Mouse (Mus musculus) kidney, adult 11 months (tissue): Measurements from ENCODE around the gene Six4.
"Not testable (repeated sequence)": the region's sequence is repeated elsewhere in the genome, so short reads cannot be mapped to it uniquely, and the experiment has no call there.

ENCODE experiments used
- DNase-seq: peaks from one replicate; pipeline ENCODE4 v3.0.0; 2022

The Six4 gene

GRCm38 (mm10) chr12:73113196-73113595 lies at the start of gene Six4:
Gene Six4 (minus strand): TSS chr12:73113456.
- peak; percentile 88 for DNase-seq

- DNase-seq, result peak; percentile 20
These were observed 49.3 kb upstream of the Six4 start for GRCm38 (mm10) chr12:73162408-73163181.

GRCm38 (mm10) chr12:73160341-73160740 lies 47.1 kb upstream of the Six4 start:
- no peak for DNase-seq

GRCm38 (mm10) chr12:73154150-73154549 lies 40.9 kb upstream of the Six4 start:
- no peak for DNase-seq

GRCm38 (mm10) chr12:73151038-73151437 lies 37.8 kb upstream of the Six4 start:
- DNase-seq, result not testable (repeated sequence)

- DNase-seq, result no peak
These were observed 34.0 kb upstream of the Six4 start for GRCm38 (mm10) chr12:73147236-73147635.

GRCm38 (mm10) chr12:73140732-73141131 lies 27.5 kb upstream of the Six4 start:
- DNase-seq, result no peak

GRCm38 (mm10) chr12:73125250-73125649 lies 12.0 kb upstream of the Six4 start:
- DNase-seq, result no peak

GRCm38 (mm10) chr12:73123093-73124041 lies 10.1 kb upstream of the Six4 start, which contains the start of gene Mnat1:
Gene Mnat1 (plus strand): TSS chr12:73123717.
- DNase-seq, result peak; percentile 67

GRCm38 (mm10) chr12:73112326-73113087 lies 749 bp downstream of the Six4 start:
- DNase-seq, result peak; percentile 40

GRCm38 (mm10) chr12:73111561-73112325 lies 1.5 kb downstream of the Six4 start:
- DNase-seq, result peak; percentile 44

GRCm38 (mm10) chr12:73110431-73111111 lies 2.7 kb downstream of the Six4 start:
- peak; percentile 58 for DNase-seq

- no peak for DNase-seq
These were observed 5.4 kb downstream of the Six4 start for GRCm38 (mm10) chr12:73107821-73108220.

GRCm38 (mm10) chr12:73103713-73104112 lies 9.5 kb downstream of the Six4 start:
- no peak for DNase-seq

GRCm38 (mm10) chr12:73098593-73098992 lies 14.7 kb downstream of the Six4 start:
- no peak for DNase-seq

- DNase-seq, result not testable (repeated sequence)
These were observed 17.1 kb downstream of the Six4 start for GRCm38 (mm10) chr12:73096177-73096576.

- no peak for DNase-seq
These were observed 18.7 kb downstream of the Six4 start for GRCm38 (mm10) chr12:73094605-73095004.

GRCm38 (mm10) chr12:73094189-73094588 lies 19.1 kb downstream of the Six4 start:
- no peak for DNase-seq

GRCm38 (mm10) chr12:73090672-73091335 lies 22.5 kb downstream of the Six4 start:
- peak; percentile 61 for DNase-seq

GRCm38 (mm10) chr12:73088911-73089310 lies 24.3 kb downstream of the Six4 start:
- DNase-seq, result no peak

GRCm38 (mm10) chr12:73088500-73088899 lies 24.8 kb downstream of the Six4 start:
- DNase-seq, result no peak
